Mouse (Mus musculus) thymus, adult 2 months (tissue): ENCODE measurements around the gene Arhgap27.

Source experiments
- CTCF ChIP-seq: fragments of 200-500 bp; IDR thresholded peaks from 2 replicates; pipeline ENCODE4 v1.5.1; 2012; ENCODE audit warnings: mild to moderate bottlenecking, control low read depth, low read length, moderate library complexity, borderline replicate concordance; ENCODE audit not compliant: control insufficient read depth, poor library complexity, insufficient read depth; ENCODE audit errors: extremely low read depth
- POLR2A ChIP-seq: fragments of 200-500 bp; IDR thresholded peaks from 2 replicates; pipeline ENCODE4 v1.6.1; 2012; ENCODE audit warnings: mild to moderate bottlenecking, low read length, control low read depth, moderate library complexity; ENCODE audit not compliant: control insufficient read depth, poor library complexity, insufficient read depth; ENCODE audit errors: extremely low read depth

- TF ChIP-seq POLR2A (no peak), CTCF (no peak)
Observed at GRCm38 (mm10) chr11:103352239-103352814, 11.2 kb downstream of the Arhgap27 start.
